Mouse (Mus musculus) limb, embryonic 12.5 days (tissue): Measurements from ENCODE around the gene Med25. TPM values are rescaled to one million over a fixed set of nuclear protein-coding genes. Genes with fewer than 3 reads are reported as not detected.

Experiments
- ATAC-seq: fragments of 200-750 bp; cut with Nextera tagmentation; 2 replicates; pipeline ENCODE4 v1.8.0; 2017; ENCODE audit warnings: low read depth, moderate TSS enrichment; ENCODE audit not compliant: insufficient number of reproducible peaks, insufficient read depth, low FRiP score, low TSS enrichment
- H3K27ac ChIP-seq: fragments of 300-500 bp; sonication (generic); 2 replicates; pipeline ENCODE4 v1.5.1; 2016; ENCODE audit warnings: mild to moderate bottlenecking, moderate library complexity
- H3K27me3 ChIP-seq: fragments of 300-500 bp; sonication (generic); 2 replicates; pipeline ENCODE4 v1.6.1; 2016; ENCODE audit warnings: mild to moderate bottlenecking, moderate library complexity
- H3K36me3 ChIP-seq: fragments of 300-500 bp; sonication (generic); 2 replicates; pipeline ENCODE4 v1.6.1; 2016; ENCODE audit warnings: mild to moderate bottlenecking, moderate library complexity
- H3K4me1 ChIP-seq: fragments of 300-500 bp; sonication (generic); replicated peaks from 2 replicates; pipeline ENCODE4 v1.6.1; 2016
- H3K4me2 ChIP-seq: fragments of 300-500 bp; sonication (generic); 2 replicates; pipeline ENCODE4 v1.6.1; 2016; ENCODE audit warnings: mild to moderate bottlenecking, moderate library complexity
- H3K4me3 ChIP-seq: fragments of 300-500 bp; sonication (generic); replicated peaks from 2 replicates; pipeline ENCODE4 v1.5.1; 2016; ENCODE audit warnings: mild to moderate bottlenecking
- H3K9ac ChIP-seq: fragments of 300-500 bp; sonication (generic); replicated peaks from 2 replicates; pipeline ENCODE4 v1.6.1; 2016; ENCODE audit warnings: mild to moderate bottlenecking, moderate library complexity
- H3K9me3 ChIP-seq: fragments of 300-500 bp; sonication (generic); 2 replicates; pipeline ENCODE4 v1.6.1; 2016; ENCODE audit warnings: mild to moderate bottlenecking, moderate library complexity
- WGBS: fragments of 180-500 bp; shearing (Covaris S2); methylation state at CpG from one replicate; pipeline ENCODE4 v1.1.7; 2016; 5-methylcytosine and 5-hydroxymethylcytosine counted together
- polyA plus RNA-seq: library from polyadenylated mRNA; unstranded; fragments of >200 nt; fragmentation: Nextera tagmentation; extraction: Ambion mirVana; gene quantifications from 2 replicates; pipeline ENCODE4 v1.2.1, GENCODE M21; 2016

Med25 gene
- polyA plus RNA-seq, 1 experiment from 2014 or later = 116 TPM

- H3K36me3 ChIP-seq = peaks cover 76% of the 10 kb centered on the region
- no peak overlapping the region for H3K27ac ChIP-seq
- H3K9me3 ChIP-seq = no peaks in the 10 kb centered on the region
- WGBS = 89% methylated on average over 8 of the region's 8 CpGs
- H3K4me2 ChIP-seq = no peak overlapping the region
- no peak for ATAC-seq
- H3K4me3 ChIP-seq = no peak overlapping the region
- H3K4me1 ChIP-seq = peaks cover 43% of the 10 kb centered on the region
- no peaks in the 10 kb centered on the region for H3K27me3 ChIP-seq
- H3K9ac ChIP-seq = no peak overlapping the region
These were observed 30.1 kb downstream of the Med25 start for GRCm38 (mm10) chr7:44862434-44862833.

GRCm38 (mm10) chr7:44861429-44861816 is 31.1 kb downstream of the Med25 start:
- H3K27me3 ChIP-seq = no peaks in the 10 kb centered on the region
- no peak overlapping the region for H3K9ac ChIP-seq
- no peaks in the 10 kb centered on the region for H3K9me3 ChIP-seq
- peaks cover 66% of the 10 kb centered on the region for H3K36me3 ChIP-seq
- H3K4me1 ChIP-seq = peaks cover 37% of the 10 kb centered on the region
- 86% methylated on average over 14 of the region's 14 CpGs for WGBS
- H3K4me3 ChIP-seq = no peak overlapping the region
- no peak overlapping the region for H3K4me2 ChIP-seq
- 0 out of 2 replicates have a peak overlapping the region, but pooled peaks have one; percentile 64 for H3K27ac ChIP-seq
- ATAC-seq = no peak

GRCm38 (mm10) chr7:44860576-44861428 is 31.7 kb downstream of the Med25 start:
- WGBS = 63% methylated on average over 22 of the region's 22 CpGs
- H3K4me3 ChIP-seq = no peak overlapping the region
- no peak for ATAC-seq
- H3K36me3 ChIP-seq = peaks cover 59% of the 10 kb centered on the region
- H3K9me3 ChIP-seq = no peaks in the 10 kb centered on the region
- peaks cover 33% of the 10 kb centered on the region for H3K4me1 ChIP-seq
- no peak overlapping the region for H3K9ac ChIP-seq
- no peaks in the 10 kb centered on the region for H3K27me3 ChIP-seq
- H3K4me2 ChIP-seq = no peak overlapping the region
- H3K27ac ChIP-seq = peak overlapping the region; percentile 64

GRCm38 (mm10) chr7:44859896-44860295 is 32.6 kb downstream of the Med25 start:
- H3K9ac ChIP-seq = no peak overlapping the region
- WGBS = 92% methylated on average over 11 of the region's 11 CpGs
- no peaks in the 10 kb centered on the region for H3K9me3 ChIP-seq
- no peak overlapping the region for H3K4me2 ChIP-seq
- H3K27me3 ChIP-seq = no peaks in the 10 kb centered on the region
- peaks cover 50% of the 10 kb centered on the region for H3K36me3 ChIP-seq
- H3K4me1 ChIP-seq = peaks cover 30% of the 10 kb centered on the region
- H3K4me3 ChIP-seq = no peak overlapping the region
- H3K27ac ChIP-seq = no peak overlapping the region
- no peak for ATAC-seq

- ATAC-seq = no peak
- H3K27me3 ChIP-seq = no peaks in the 10 kb centered on the region
- peaks cover 45% of the 10 kb centered on the region for H3K4me1 ChIP-seq
- H3K36me3 ChIP-seq = peaks cover 33% of the 10 kb centered on the region
- peak overlapping the region; percentile 73; the same call in 1 of the 2 replicates for H3K9ac ChIP-seq
- peak overlapping the region; percentile 50; the same call in 1 of the 2 replicates for H3K27ac ChIP-seq
- H3K9me3 ChIP-seq = no peaks in the 10 kb centered on the region
- H3K4me3 ChIP-seq = peak overlapping the region; percentile 67
- WGBS = 23% methylated on average over 8 of the region's 8 CpGs
- peak overlapping the region; percentile 88 for H3K4me2 ChIP-seq
These were observed 34.6 kb downstream of the Med25 start for GRCm38 (mm10) chr7:44857905-44858304.

- Histone ChIP-seq H3K9ac (peak within 1 kb of the TSS; percentile 73), H3K4me2 (peak within 1 kb of the TSS; percentile 88), H3K4me3 (peak within 1 kb of the TSS; percentile 67), H3K27ac (peak within 1 kb of the TSS; percentile 89), H3K4me1 (peaks cover 50% of the 10 kb centered on the region), H3K27me3 (no peaks in the 10 kb centered on the region), H3K9me3 (no peaks in the 10 kb centered on the region), H3K36me3 (peaks cover 32% of the 10 kb centered on the region)
- under 1% methylated on average over 32 of the region's 32 CpGs for WGBS
- peak; percentile 5; the same call in 1 of the 2 replicates for ATAC-seq
These were observed 35.4 kb downstream of the Med25 start, which contains the start of gene Pnkp for GRCm38 (mm10) chr7:44857042-44857552. TSS of gene Pnkp (plus strand) at chr7:44857139.

- Histone ChIP-seq H3K27ac (peak overlapping the region; percentile 89), H3K4me2 (peak overlapping the region; percentile 88), H3K27me3 (no peaks in the 10 kb centered on the region), H3K4me1 (peaks cover 50% of the 10 kb centered on the region), H3K9ac (peak overlapping the region; percentile 73; the same call in 1 of the 2 replicates), H3K36me3 (peaks cover 31% of the 10 kb centered on the region), H3K9me3 (no peaks in the 10 kb centered on the region), H3K4me3 (peak overlapping the region; percentile 67)
- ATAC-seq = no peak
- WGBS = 63% methylated on average over 9 of the region's 9 CpGs
These were observed 36.1 kb downstream of the Med25 start for GRCm38 (mm10) chr7:44856265-44856916.

- Histone ChIP-seq H3K27me3 (no peaks in the 10 kb centered on the region), H3K27ac (peak overlapping the region; percentile 89), H3K4me1 (peaks cover 56% of the 10 kb centered on the region), H3K36me3 (peaks cover 28% of the 10 kb centered on the region), H3K9ac (peak overlapping the region; percentile 66), H3K4me2 (peak overlapping the region; percentile 91), H3K9me3 (no peaks in the 10 kb centered on the region), H3K4me3 (peak overlapping the region; percentile 52)
- no peak for ATAC-seq
- 44% methylated on average over 10 of the region's 10 CpGs for WGBS
These were observed 37.5 kb downstream of the Med25 start for GRCm38 (mm10) chr7:44855036-44855435.

GRCm38 (mm10) chr7:44854356-44855031 is 38.0 kb downstream of the Med25 start:
- H3K27me3 ChIP-seq = no peaks in the 10 kb centered on the region
- H3K9me3 ChIP-seq = no peaks in the 10 kb centered on the region
- H3K36me3 ChIP-seq = peaks cover 23% of the 10 kb centered on the region
- peak overlapping the region; percentile 89 for H3K27ac ChIP-seq
- ATAC-seq = 0 out of 2 replicates have a peak, but pooled peaks have one; percentile 19
- H3K4me3 ChIP-seq = peak overlapping the region; percentile 52
- under 1% methylated on average over 45 of the region's 45 CpGs for WGBS
- H3K4me2 ChIP-seq = peak overlapping the region; percentile 91
- H3K4me1 ChIP-seq = peaks cover 56% of the 10 kb centered on the region
- H3K9ac ChIP-seq = peak overlapping the region; percentile 66

- Histone ChIP-seq H3K4me1 (peaks cover 56% of the 10 kb centered on the region), H3K27ac (peak overlapping the region; percentile 89), H3K4me3 (peak overlapping the region; percentile 52), H3K36me3 (peaks cover 22% of the 10 kb centered on the region), H3K9me3 (no peaks in the 10 kb centered on the region), H3K9ac (peak overlapping the region; percentile 66), H3K27me3 (no peaks in the 10 kb centered on the region), H3K4me2 (peak overlapping the region; percentile 91)
- 36% methylated on average over 26 of the region's 26 CpGs for WGBS
- ATAC-seq = no peak
These were observed 38.7 kb downstream of the Med25 start for GRCm38 (mm10) chr7:44853596-44854355.
